Mouse (Mus musculus) kidney, embryonic 14.5 days (tissue): Measurements from ENCODE around the gene Hspb6. TPM values are rescaled to one million over a fixed set of nuclear protein-coding genes. Genes with fewer than 3 reads are reported as not detected.

Experiments
- ATAC-seq: fragments of 200-750 bp; cut with Nextera tagmentation; 2 replicates; pipeline ENCODE4 v1.8.0; 2017; ENCODE audit warnings: moderate number of reproducible peaks, mild to moderate bottlenecking, moderate TSS enrichment, moderate library complexity; ENCODE audit not compliant: low FRiP score, low TSS enrichment
- H3K27ac ChIP-seq: fragments of 300-500 bp; sonication (generic); 2 replicates; pipeline ENCODE4 v1.5.1; 2014; ENCODE audit warnings: low read depth, mild to moderate bottlenecking, low read length, moderate library complexity, mixed read lengths
- H3K27me3 ChIP-seq: fragments of 300-500 bp; sonication (generic); 2 replicates; pipeline ENCODE4 v1.6.1; 2014; ENCODE audit warnings: mild to moderate bottlenecking, low read length; ENCODE audit not compliant: control insufficient read depth, insufficient read depth
- H3K36me3 ChIP-seq: fragments of 300-500 bp; sonication (generic); 2 replicates; pipeline ENCODE4 v1.6.1; 2014; ENCODE audit warnings: low read length, mixed read lengths; ENCODE audit not compliant: control insufficient read depth, insufficient read depth
- H3K4me1 ChIP-seq: fragments of 300-500 bp; sonication (generic); 2 replicates; pipeline ENCODE4 v1.6.1; 2014; ENCODE audit warnings: low read length, mixed read lengths; ENCODE audit not compliant: control insufficient read depth, insufficient read depth
- H3K4me2 ChIP-seq: fragments of 300-500 bp; sonication (generic); replicated peaks from 2 replicates; pipeline ENCODE4 v1.6.1; 2014; ENCODE audit warnings: low read depth, mild to moderate bottlenecking, low read length
- H3K4me3 ChIP-seq: fragments of 300-500 bp; sonication (generic); 2 replicates; pipeline ENCODE4 v1.5.1; 2014; ENCODE audit warnings: mild to moderate bottlenecking, low read length
- H3K9ac ChIP-seq: fragments of 300-500 bp; sonication (generic); 2 replicates; pipeline ENCODE4 v1.6.1; 2014; ENCODE audit warnings: low read depth, mild to moderate bottlenecking, low read length, moderate library complexity
- H3K9me3 ChIP-seq: fragments of 300-500 bp; sonication (generic); 2 replicates; pipeline ENCODE4 v1.6.1; 2016; ENCODE audit warnings: low read length; ENCODE audit not compliant: control insufficient read depth
- WGBS: fragments of 180-500 bp; shearing (Covaris S2); extraction: QIAGEN DNeasy Blood & Tissue Kit; methylation state at CpG from one replicate; pipeline ENCODE4 v1.1.7; 2014; 5-methylcytosine and 5-hydroxymethylcytosine counted together
- polyA plus RNA-seq: library from polyadenylated mRNA; unstranded; fragments of >200 nt; fragmentation: Nextera tagmentation; extraction: Ambion mirVana; gene quantifications from 2 replicates; pipeline ENCODE4 v1.2.1, GENCODE M21; 2014

Gene Hspb6
- polyA plus RNA-seq, 1 experiment from 2014 or later = 9.2 TPM

DNA sequence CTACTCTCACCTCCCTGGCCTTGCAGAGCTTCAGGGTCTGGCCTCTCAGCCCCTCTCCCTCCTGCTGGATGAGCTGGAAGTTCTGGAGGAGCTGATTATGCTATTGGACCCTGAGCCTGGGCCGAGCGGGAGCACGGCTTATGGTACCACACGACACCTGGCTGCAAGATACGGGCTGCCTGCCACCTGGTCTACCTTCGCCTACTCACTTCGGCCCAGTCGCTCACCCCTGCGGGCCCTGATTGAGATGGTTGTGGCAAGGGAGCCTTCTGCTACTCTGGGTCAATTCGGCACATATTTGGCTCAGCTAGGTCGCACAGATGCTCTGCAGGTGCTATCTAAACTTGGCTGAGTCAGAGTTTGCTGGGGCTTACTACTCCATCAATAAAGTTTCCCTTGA lies 15.6 kb downstream of the Hspb6 start:
- Histone ChIP-seq H3K9ac (no peak overlapping the region), H3K4me1 (0 out of 2 replicates have a peak, but pooled peaks cover 6% of the 10 kb centered on the region), H3K36me3 (peaks cover 75% of the 10 kb centered on the region), H3K4me2 (no peak overlapping the region), H3K4me3 (no peak overlapping the region), H3K27ac (no peak overlapping the region), H3K27me3 (no peaks in the 10 kb centered on the region), H3K9me3 (no peaks in the 10 kb centered on the region)
- WGBS = 94% methylated on average over 11 of the region's 11 CpGs
- ATAC-seq = no peak

DNA sequence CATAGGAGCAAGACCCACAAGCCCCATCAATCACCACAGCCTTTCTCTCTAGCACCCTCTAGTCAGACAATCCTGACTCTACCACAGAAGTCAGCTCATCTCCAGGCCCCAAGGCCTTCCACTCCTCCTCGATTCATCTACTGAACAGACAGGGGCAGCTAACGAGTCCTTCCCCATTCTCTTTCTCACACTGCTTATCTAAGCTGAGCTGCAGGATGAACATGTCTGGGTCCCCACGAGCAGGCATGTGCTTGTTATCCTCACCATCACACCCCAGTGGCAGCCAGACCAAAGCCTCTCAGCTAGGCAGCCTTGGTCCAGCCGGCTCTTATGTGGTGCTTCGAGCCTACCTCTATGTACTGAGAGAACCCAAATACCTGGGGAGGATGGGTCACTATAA lies 20.4 kb downstream of the Hspb6 start:
- Histone ChIP-seq H3K27ac (no peak overlapping the region), H3K9me3 (no peaks in the 10 kb centered on the region), H3K36me3 (peaks cover 97% of the 10 kb centered on the region), H3K4me3 (no peak overlapping the region), H3K4me1 (no peaks in the 10 kb centered on the region), H3K4me2 (no peak overlapping the region), H3K27me3 (no peaks in the 10 kb centered on the region), H3K9ac (no peak overlapping the region)
- WGBS = 89% methylated on average over 5 of the region's 5 CpGs
- ATAC-seq = no peak

DNA sequence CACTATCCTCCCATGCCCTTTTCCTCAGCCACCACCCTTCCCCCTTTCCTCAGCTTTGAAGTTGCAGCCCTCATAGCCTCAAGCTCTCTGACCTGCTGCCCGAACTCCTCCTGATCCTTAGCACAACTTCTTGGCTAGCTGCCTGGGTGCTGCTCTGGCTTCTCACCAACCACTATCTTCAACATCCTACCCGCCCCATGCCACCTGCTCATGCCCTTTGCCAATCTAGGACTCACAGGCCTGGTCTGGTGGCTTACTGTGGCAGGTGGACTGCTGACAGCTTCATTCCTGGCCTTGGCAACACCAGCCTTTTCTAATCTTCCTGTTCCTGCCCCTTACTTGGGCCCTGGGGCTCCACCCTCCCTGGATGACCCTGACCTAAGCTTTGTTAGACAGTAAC lies 21.0 kb downstream of the Hspb6 start:
- Histone ChIP-seq H3K4me2 (no peak overlapping the region), H3K4me1 (no peaks in the 10 kb centered on the region), H3K9me3 (no peaks in the 10 kb centered on the region), H3K27me3 (no peaks in the 10 kb centered on the region), H3K4me3 (no peak overlapping the region), H3K36me3 (peaks cover 100% of the 10 kb centered on the region), H3K9ac (no peak overlapping the region), H3K27ac (no peak overlapping the region)
- WGBS = 81% methylated on average over 2 of the region's 2 CpGs
- ATAC-seq = no peak

DNA sequence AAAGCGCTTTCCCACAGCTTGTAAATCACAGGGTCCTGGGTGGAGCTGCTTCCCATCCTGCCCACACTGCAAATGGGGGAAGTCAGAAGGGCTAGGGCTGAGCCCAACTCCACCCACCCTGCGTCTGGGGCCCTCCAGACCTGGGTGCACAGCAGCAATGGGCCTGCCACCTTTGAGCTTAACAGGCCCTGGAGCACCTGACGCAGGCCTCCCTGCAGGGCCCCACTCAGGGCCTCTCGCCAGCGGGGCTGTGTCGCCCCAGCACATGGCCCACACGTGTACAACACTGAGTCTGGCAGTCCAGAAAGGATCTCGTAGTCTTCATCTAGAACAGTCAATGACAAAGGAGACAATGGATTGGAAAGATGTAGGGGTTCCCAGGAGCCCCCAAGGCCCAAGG lies 28.0 kb downstream of the Hspb6 start:
- Histone ChIP-seq H3K9me3 (no peaks in the 10 kb centered on the region), H3K4me2 (no peak overlapping the region), H3K36me3 (peaks cover 98% of the 10 kb centered on the region), H3K9ac (no peak overlapping the region), H3K27me3 (no peaks in the 10 kb centered on the region), H3K27ac (no peak overlapping the region), H3K4me1 (no peaks in the 10 kb centered on the region), H3K4me3 (no peak overlapping the region)
- WGBS = 97% methylated on average over 8 of the region's 8 CpGs
- no peak for ATAC-seq

DNA sequence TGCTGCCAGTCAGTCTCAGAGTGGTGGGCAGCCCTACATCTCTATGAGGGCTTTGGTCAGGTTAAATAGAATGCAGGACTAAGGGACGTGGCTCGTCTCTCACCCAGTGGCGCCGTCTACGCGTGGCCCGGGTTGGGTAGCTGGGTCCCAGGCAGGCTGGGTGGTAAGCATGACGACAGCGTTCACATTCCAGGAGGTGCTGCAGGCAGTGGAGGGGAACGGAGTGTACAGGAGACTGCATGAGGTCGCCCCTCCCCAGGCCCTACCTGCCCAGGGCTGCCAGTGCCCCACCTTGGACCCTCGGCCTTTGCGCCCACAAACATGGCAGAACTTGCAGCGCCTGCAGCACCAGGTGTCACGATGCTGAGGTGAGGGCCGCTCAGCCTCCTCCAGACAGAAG lies 29.6 kb downstream of the Hspb6 start:
- Histone ChIP-seq H3K36me3 (peaks cover 98% of the 10 kb centered on the region), H3K4me3 (no peak overlapping the region), H3K4me2 (no peak overlapping the region), H3K27ac (no peak overlapping the region), H3K4me1 (no peaks in the 10 kb centered on the region), H3K27me3 (no peaks in the 10 kb centered on the region), H3K9me3 (no peaks in the 10 kb centered on the region), H3K9ac (no peak overlapping the region)
- WGBS = 92% methylated on average over 16 of the region's 16 CpGs
- ATAC-seq = no peak

DNA sequence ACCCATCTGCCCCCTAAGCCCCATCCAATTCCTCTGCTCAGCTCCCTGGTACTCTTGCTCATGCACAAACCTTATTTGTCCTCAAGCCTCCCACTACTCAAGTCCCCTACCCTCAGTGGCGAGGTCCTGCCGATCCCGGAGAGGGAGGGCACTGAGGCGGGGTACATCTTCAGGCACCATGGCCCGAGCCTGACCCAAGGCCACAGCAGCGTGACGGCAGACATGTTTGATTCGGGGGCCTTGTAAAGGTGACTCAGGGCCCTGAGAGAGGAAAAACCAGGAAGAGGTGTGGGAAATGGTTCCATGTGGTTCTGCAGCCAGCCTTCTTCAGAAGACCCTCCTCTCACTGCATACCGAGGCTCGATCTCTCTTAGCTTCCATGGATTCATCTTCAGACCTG lies 32.4 kb downstream of the Hspb6 start:
- no peaks in the 10 kb centered on the region for H3K27me3 ChIP-seq
- no peak for ATAC-seq
- H3K4me2 ChIP-seq = no peak overlapping the region
- H3K27ac ChIP-seq = no peak overlapping the region
- no peaks in the 10 kb centered on the region for H3K9me3 ChIP-seq
- no peak overlapping the region for H3K4me3 ChIP-seq
- peaks cover 8% of the 10 kb centered on the region for H3K4me1 ChIP-seq
- WGBS = 93% methylated on average over 10 of the region's 10 CpGs
- peaks cover 75% of the 10 kb centered on the region for H3K36me3 ChIP-seq
- no peak overlapping the region for H3K9ac ChIP-seq

DNA sequence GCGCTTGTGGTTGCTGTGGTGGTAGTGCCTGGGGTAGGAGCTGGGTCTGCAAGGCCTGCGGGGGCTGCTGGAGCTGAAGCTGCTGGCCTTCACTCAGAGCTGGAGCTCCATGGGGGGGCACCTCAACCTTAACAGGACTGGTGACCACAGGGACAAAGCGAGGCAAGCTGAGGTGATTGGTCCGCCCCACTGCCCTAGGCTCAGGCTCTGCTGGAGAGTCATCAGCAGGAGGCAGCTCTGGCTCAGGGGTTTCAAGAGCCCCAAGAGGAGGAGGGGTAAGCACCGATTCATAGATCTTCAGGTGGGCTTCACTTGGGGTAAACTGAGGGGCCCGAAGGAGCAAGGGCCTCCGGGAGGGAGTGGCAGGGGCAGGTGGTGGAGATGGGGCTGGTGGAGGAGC lies 33.2 kb downstream of the Hspb6 start:
- Histone ChIP-seq H3K27me3 (no peaks in the 10 kb centered on the region), H3K4me2 (no peak overlapping the region), H3K36me3 (peaks cover 66% of the 10 kb centered on the region), H3K9me3 (no peaks in the 10 kb centered on the region), H3K9ac (no peak overlapping the region), H3K27ac (no peak overlapping the region), H3K4me1 (peaks cover 11% of the 10 kb centered on the region), H3K4me3 (no peak overlapping the region)
- ATAC-seq = no peak
- 97% methylated on average over 7 of the region's 7 CpGs for WGBS

DNA sequence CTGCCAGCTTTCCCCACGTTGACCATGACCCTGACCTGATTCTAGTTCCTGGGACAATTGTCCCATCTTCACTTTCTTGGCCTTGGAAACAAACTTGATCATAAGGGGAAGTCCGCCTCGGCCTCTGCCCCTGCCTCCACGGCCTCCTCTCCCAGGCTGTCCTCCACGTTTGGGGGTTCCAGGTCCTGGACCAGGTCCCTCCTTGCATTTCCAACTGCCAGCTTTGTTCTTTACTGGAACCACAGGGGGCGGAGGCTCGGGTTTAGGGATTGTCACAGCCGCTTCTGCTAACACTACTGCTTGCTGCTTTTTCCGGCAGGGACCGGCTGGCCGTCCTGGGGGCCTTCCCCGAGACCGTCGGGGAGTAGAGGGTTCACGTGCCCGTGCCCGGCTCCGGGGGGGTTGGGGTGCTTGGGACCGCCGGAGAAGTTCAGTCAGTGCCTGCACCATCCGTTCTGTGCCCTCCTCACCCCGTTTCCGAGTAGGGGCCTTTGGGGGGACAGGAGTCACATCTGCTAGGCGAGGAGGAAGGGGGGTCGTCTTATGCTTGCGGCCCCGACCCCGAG lies 34.6 kb downstream of the Hspb6 start:
- Histone ChIP-seq H3K4me2 (no peak overlapping the region), H3K36me3 (peaks cover 54% of the 10 kb centered on the region)
- 89% methylated on average over 26 of the region's 28 CpGs for WGBS

DNA sequence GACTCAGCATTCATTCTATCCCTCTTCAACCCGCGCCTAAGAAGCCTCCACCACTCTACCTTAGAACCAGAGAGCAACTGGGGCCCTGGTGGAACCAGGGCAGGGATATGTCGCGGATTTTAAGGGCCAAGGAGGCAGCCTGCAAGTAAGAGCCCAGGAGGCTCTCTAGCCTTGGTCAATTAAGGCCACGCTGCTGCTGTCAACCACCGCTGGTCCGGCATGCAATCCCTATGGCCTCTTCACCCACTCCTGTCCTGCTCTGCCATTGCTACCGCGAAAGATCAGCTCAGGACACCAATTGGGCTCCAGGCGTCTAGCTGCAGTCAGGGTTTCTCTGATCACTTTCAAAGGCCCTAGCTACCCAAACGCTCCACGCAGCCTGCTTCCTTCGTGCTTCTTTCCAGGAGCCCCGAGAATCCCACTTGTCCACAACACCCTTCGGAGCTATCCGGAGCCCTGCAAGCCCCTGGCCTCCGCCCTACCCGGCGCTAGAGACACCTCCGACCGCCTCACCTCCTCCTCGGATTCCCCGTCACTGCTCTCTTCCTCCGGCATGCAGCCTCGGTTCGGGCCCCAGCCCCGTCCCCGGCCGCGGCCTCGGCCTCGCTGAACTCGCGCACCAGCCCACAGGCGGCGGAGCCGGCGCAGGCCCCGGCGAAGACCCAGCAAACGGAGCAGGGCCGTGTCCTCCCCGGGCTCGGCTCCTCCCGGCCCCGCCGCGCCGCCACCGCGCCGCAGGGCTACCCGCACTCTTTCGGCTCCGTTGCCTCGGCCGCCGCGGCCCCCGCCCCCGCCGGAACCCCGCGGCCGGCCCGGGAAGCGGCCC lies 36.1 kb downstream of the Hspb6 start:
- Histone ChIP-seq H3K9me3 (no peaks in the 10 kb centered on the region), H3K4me1 (peaks cover 11% of the 10 kb centered on the region), H3K4me2 (peak overlapping the region; percentile 74), H3K36me3 (peaks cover 39% of the 10 kb centered on the region), H3K9ac (peak overlapping the region; percentile 95), H3K4me3 (peak overlapping the region; percentile 96), H3K27ac (peak overlapping the region; percentile 89), H3K27me3 (no peaks in the 10 kb centered on the region)
- under 1% methylated on average over 66 of the region's 67 CpGs for WGBS
- ATAC-seq = peak; percentile 38

More for the DNA sequence above, 34.6 kb downstream of the Hspb6 start:
- no peaks in the 10 kb centered on the region for H3K27me3 ChIP-seq
- peaks cover 11% of the 10 kb centered on the region for H3K4me1 ChIP-seq
- ATAC-seq = no peak
- no peak overlapping the region for H3K27ac ChIP-seq
- H3K4me3 ChIP-seq = peak overlapping the region; percentile 96
- no peaks in the 10 kb centered on the region for H3K9me3 ChIP-seq
- H3K9ac ChIP-seq = no peak overlapping the region
